Mouse (Mus musculus) frontal cortex, adult (tissue): ENCODE results near the gene Nrxn3.

Source experiments
- ATAC-seq: cut with Nextera tagmentation; 2 replicates; pipeline ENCODE4 v1.9.2; 2017; ENCODE audit warnings: mild to moderate bottlenecking, moderate library complexity, mixed read lengths; ENCODE audit not compliant: low TSS enrichment

The Nrxn3 gene

DNA sequence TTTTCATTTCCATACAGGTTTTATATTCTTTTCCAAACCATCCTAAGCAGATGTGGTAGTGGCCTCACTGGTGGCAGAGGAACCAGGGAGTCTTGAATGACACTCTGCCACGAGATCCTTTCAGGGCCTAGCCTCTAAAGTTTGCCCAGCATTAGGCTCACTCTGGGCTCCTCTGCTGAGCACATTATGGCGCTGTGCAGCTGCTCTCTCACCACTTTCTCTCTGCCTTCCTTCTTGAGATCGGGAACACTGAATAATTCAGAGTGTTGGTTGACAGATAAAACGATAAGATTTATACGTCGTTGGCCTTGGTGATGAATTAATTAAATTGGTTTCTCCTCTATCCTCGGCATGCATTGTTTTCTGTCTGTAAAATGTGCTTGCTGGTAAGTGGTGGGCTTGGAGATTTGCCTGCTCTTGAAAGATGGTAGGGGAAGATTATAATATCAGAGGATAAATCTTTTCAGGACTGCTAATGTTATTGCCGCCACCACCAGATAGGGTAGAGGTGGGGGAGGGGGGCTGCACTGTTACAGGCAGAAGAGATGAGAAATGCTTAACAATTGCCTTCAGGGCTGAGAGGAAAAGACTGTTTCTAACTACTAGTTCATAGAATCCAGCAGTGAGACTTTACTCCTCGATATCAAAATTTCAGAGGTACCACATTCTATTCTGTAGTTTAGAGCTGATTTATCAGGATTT is 1094.5 kb downstream of the Nrxn3 start:
- no peak for ATAC-seq

DNA sequence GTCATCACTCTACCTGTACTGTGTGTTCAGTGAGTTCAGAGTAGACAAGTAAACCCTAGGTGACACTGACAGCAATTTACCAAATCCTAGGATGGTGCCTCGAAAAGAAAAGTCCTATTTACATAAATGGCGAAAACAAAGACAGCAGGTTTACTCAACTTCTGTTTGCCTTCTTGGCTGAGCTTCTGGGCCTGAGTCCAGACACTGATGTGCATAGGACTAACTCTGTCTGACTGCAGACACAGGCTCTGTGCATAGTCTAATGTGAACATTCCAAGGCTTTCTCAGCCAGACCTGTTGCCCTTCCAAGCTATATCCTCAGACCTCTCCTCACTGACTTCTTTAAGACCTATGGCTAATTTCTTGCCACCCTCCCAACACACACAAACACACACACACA is 1095.5 kb downstream of the Nrxn3 start:
- no peak for ATAC-seq

DNA sequence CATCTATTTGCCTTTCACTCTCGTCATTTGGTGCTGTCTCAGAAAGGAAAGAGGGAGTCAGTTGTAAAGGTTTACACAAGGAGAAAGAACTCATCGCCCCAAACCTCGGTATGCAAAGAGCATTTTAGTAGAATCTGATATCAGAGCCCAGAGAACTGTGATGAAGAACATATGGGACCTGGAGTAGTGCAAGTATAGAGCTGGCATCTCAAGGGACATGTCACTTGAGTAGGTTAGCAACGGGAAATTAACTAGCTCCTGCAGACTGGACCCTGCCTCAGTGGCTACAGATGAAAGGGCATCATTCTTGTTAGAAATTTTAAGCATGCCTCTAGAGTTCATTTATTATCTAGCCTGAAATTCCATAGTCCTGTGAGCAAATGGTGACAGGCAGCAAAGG is 1099.5 kb downstream of the Nrxn3 start:
- ATAC-seq: no peak

DNA sequence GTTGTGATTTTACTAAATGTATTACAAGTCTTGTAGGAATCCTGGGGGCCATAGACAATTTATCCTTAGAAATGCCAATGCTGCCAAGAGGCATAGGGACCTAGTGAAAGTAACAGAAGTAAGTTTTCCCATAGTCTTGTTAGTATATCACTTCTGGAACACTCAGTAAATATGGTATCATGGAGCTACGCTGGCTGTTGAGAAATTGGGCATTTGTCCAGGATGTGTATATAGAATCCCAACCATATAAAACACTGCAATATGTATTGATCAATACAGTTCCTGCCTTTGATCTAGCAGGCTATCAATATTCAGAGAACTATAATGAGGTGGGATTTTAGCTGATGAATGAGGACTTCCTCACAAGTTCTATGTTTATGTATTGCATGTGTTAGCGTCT is 1107.3 kb downstream of the Nrxn3 start:
- no peak for ATAC-seq

DNA sequence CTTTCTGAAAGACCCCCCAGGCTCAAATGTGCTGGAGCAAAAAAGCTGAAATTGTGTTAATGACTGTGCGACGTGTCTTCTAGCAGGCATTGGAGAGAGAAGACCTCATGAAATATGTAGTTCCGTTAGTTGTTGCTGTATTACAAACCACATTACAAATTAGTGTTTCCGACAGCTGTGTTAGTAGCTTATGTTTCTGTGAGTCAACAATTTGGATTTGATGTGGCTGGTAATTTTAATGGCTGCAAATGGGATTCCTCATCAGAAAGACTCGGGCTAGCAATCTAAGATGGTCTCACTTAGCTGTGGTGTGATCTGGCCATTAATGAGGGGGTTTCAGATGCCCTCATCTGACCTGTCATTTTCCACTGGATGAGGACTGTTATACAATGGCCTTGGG is 1107.7 kb downstream of the Nrxn3 start:
- no peak for ATAC-seq

DNA sequence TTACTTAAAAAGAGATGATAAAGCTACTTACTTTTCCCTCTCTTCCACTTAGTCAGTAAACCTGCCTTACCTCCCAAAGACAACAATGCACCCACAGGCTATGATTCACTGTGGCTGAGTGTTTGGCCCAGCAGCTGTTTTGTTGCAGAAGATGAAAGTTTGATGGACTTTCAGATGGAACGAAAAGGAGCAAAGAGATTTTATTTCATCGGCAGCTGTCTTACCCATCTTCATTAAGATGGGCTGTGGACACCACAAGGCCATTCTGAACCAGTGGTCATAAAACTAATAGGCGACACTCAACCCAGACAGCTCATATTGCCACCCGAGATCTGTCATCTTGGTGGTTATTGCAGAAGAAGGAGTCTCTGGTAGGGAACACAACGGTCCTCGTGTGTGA is 1108.6 kb downstream of the Nrxn3 start:
- no peak for ATAC-seq

DNA sequence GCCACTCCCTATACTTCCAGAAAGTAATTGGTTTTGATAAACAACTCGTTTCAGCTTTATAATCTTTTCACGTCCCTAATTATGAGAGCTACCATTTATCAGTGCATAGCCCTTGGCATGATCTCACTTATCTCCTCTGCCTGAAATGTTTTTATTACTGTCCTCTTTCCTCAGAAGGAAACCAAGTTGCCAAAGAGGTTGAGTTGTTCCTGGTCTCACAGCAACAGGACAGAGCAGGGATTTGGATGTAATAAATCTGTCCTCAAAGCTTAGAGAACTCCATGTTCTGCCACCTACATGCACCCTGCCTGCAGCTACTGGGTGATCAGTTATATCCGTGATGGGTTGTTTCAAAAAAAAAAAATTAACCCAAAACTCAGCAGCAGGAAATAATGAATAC is 1113.6 kb downstream of the Nrxn3 start:
- ATAC-seq: no peak

DNA sequence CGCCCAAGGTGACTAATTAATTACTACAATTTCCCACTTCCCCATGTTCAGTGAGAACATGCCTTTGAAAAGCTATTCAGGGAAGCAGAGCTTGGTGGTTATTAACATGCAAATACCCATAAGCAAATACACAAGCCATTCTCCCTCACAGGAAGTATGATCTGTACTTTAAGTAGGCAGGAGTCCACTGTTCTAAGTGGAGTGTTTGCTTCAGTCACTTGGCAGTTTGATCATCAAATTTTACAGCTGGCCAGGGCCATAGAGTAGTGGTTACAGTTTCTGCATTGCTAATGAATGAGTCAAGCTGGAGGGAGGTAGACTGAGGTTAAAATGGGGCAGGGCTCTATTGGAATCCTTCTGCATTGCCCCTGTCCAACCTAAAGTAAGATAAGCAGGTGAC is 1120.2 kb downstream of the Nrxn3 start:
- no peak for ATAC-seq

DNA sequence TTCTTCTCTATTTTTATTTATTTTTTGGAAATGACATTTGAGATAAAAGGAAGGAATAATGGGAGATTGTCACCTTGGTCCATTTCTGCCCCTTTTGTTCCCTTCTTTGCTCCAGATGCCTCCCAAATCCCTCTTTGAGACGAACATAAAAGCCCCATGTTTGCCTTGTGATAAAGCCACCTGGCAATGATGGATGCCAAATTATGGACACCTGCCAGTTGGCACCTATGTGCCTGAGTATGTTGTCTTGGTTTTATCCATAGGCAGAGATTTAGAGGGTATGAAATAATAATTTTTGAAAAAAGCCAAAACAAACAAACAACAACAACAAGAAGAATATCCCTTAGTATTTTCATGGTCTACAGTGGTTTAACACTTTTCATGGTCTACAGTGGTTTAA is 1125.4 kb downstream of the Nrxn3 start:
- ATAC-seq: no peak

DNA sequence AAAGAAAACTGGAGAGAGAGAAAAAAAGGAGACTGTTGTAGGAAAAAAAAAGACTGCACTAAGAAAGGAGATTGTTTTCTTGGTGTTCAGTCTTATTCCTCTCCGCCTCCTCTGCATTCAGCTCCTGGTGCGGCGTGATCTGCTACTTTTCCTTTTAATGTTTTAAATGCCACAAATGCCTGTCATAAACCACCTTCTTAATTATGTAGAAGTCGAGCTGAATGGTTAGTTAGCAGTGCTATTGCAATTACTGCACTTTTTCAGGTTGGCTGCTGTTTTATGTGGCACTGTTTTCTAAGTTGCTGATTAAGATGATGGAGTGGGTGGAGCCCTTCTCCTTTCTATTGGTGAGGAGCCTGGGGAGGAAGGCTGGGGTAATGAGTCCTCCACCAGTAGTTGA is 1131.7 kb downstream of the Nrxn3 start:
- peak; percentile 27; the same call in 1 of the 2 replicates for ATAC-seq

DNA sequence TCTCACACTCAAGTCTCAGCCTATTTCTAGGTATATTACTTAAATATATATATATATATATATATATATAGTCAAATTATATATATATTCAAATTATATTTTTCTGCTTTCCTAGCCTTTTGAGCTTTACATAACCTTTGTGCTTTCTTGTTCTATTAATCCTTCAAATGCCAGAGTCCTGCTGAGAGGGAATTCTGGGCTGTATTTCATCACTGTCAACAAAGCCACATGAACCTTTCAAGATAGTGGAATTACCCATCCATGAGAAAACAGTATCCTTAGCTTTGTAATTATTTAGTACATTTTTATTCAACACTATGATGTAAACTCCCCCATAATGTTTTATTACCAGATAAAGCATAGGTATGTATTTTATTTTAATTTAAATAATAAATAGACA is 1144.4 kb downstream of the Nrxn3 start:
- no peak for ATAC-seq

DNA sequence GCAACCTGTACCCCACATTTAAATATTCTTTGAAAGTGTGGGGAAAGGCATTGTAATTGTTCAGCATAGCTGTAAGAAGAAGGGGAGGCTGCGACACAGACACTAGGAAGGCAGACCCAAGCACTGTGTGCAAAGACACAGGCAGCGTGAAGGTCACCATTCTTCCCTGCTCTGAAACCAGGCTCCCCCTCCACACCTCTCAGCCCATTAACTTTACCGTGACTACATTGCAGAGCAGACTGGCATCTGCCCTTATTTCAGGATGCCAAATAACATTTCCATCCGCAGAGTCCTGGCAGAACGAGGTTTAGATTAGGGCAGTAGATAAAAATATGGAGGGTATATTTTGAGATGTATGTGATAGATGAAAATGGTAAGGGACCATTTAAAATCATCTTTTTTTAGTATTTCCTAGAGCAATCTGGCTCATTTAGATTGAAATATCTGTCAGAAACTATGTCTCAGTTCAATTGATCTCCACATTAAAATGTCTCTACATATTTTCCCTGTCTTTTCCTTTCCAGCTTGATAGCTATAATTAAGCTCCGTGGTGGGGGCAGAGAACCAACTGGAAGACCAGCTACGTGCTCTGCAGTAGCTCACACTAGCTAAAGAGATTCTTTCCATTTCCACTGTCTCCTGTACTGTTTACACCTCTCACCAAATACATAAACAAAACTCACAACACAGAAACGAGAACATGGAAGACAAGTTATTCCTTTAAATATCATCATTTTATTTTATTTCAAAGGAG is 1160.1 kb downstream of the Nrxn3 start:
- peak; percentile 65; the same call in 1 of the 2 replicates for ATAC-seq

DNA sequence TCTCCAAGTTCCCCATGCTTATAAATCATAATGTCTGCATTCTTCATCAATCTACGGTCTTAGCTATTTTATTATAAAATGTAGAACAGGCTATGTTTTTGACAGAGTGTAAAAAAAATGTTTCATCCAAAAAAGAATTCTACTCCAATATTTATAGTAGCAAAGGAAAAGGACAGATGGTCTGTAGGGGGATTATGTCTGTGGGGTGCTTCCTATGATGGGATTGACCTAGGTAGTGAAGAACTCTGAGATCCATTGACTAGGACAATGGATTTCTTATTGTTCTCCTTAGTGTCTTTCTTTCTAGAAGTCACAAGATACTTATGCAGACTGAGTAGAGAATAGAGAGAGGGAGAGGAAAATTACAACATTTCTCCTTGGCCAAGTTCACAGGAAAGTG is 1161.9 kb downstream of the Nrxn3 start:
- peak; percentile 38; the same call in 1 of the 2 replicates for ATAC-seq

DNA sequence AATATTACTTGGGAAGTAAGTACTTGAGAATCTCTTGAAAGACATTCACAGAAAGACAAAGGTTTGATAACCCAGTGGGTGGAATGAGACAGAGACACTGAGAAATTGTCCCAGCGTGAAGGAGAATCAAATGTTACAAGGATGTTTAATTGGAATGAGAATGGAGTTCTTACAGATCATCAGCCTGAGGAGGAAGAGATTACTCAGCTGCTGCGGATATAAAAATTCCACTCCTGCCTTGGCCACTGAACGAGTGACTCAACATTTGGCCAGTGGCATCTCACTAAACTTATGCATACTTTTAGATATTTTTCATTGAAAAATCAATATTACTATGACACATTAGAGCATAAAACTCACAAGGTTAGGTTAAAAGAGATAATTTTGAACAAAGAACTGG is 1166.0 kb downstream of the Nrxn3 start:
- ATAC-seq: no peak; the same call in 1 of the 2 replicates

DNA sequence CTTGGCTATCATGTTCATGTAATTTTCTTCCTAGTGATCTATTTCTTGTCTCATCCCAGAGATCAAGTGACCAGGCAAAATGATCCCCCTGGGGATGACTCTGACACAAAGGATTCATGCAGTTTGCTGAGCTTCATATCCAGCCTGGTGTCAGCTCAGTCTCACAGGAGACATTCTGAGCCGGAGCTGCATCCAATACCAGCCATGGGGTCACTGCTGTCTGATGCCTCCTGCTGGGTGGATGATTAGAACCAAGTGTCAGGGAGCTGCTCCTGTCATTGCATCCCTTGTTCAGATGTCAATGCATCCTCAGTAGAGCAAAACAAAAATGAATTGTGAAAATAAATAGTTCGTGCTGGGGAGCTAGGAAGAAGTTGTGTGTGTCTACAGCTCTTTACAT is 1174.2 kb downstream of the Nrxn3 start:
- ATAC-seq: no peak

DNA sequence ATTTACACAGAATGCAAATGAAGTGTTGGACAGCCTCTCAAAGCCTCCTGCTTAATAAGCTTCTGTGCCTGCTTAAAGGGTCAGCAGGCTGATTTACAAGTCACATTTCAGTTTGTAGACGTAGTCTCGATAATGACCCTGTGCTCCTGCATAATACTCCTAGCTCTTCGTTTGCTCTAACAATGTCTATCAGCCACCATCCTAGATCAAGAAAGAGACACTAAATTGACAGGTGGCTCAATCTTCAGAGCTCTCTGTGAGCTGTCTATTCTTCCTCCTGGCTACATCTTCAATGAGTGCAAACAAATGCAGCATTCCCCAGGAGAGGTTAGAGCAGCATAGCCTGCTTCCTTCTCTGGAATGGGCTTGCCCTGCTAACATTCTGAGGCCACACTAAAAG is 1186.9 kb downstream of the Nrxn3 start:
- ATAC-seq: no peak

DNA sequence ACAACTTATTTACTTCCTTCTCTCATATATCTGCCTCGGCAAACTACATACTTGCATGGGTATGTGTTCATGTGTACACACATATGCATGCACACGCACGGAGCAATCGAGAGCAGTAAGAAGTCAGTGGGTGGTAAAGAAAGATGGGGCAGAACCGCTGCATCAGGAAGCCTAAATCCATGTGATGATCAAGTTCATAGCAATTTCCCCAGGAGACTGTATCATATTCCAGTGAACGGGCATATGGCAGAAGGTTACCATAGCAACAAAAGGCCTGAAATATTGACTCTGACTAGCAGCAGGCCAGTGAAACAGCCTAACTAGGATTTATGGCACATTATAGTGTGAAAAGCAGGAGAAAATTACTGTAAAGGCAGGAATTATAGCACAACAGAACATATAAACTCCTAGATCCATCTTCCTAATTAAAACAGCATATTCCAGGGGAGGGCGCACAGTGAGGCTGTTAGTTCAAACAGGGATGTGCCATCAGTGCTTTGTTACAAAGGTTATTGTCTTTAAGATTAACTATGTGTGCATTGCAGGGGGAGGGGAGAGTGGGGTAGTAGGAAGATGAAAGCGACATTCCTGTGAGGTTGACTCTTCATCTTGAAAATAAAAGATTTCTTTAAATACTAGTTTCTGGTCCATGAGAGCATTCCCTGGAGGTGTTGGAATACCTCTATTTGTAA is 1195.6 kb downstream of the Nrxn3 start:
- no peak for ATAC-seq

DNA sequence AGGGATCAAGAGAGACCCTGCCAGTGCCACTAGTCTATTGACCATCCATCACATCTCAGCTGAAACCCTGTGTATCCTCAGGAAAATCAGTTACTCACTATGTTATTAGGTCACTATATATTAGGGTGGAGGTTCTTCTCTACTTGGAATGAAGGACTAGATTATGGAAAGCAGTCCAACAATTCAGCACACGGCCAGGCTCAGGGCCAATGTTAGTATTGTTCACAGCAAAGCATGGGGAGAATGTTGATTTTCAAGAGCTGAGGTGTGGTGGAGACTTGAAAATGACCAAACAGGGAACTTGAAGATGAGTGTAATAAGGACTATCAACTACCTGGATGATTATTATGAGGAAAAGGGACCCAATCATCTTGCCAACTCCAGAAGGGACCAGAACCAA is 1209.7 kb downstream of the Nrxn3 start:
- ATAC-seq: no peak

DNA sequence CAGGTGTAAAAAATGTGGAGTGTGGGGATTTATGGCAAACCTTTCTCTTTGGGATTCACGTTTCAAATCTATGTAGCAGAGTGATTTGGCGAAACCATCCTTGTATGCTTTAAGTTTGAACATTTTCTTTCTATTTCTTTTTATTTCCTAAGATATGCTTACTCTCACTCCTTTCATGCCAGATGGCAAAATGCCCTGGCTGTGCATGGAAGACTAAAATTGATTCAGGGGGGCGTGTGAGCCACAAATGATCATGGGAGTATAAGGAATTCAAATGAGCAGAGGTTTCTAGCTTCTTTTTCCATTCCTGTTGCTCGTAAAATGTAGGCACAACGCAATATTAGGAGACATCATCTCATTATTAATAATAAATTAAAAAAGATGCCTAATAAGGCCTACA is 1211.0 kb downstream of the Nrxn3 start:
- ATAC-seq: peak; percentile 67; the same call in 1 of the 2 replicates

DNA sequence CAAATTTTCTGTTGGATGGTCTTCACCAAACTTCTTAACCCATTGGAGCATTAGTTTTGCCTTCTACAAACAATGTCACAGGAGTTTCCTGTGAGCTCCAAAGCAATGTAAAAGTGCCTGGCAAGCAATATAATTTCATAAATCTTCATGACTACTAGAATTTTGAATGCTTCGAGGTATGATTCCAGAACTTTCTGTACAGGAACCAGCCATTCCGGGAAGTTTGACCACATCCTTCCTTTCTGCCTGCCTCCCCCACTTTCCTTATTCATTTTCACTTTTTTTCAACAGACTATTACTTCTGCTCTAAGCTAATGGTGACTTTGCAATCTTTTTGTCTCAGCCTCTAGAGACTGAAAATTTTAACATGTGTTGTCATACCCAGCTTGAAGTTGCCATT is 1218.1 kb downstream of the Nrxn3 start:
- no peak for ATAC-seq

DNA sequence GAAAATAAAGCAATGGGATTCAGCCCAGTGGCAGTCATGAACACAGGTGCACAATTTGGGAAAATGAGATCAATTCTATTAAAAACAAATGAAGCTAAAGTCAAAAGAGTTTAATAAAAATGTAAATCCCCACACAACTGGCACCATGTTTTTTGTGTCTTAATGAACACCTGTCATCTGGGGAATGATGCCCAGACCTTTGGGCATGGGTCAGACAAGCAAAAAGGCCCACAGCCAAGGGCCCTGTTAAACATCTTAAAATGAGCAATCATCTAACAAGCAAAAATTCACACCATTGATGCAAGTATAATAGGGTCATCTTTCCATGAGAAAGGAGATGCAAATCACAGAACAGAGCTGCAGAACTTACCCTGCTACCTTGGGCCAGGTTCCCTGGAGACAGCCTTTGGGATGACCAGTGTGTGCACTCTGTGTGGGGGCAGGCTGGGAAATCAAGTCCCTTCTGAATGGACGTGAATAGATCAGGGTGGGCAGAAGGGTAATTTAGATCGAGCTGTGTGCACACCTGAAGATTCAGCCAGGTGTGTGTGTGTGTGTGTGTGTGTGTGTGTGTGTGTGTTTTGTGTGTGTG is 1223.3 kb downstream of the Nrxn3 start:
- ATAC-seq: no peak

DNA sequence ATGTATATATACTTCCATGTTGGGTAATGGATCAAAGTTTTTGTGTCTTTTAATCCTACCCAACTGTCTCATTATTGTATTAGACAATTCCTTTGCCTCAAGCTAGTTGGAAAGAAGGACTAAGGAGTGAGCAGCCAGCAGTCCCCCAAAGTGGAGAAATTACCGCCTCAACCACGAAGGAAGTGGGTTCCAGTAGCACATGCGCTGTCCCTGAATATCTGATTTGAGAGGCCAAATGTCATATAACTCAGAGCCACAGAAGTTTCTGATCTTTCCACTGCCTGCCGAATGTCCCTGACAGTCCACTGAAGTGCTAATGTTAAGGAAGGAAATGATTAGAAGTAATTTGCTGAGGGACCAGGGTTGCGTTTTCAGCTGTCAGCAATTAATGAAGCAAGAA is 1223.8 kb downstream of the Nrxn3 start:
- no peak for ATAC-seq

DNA sequence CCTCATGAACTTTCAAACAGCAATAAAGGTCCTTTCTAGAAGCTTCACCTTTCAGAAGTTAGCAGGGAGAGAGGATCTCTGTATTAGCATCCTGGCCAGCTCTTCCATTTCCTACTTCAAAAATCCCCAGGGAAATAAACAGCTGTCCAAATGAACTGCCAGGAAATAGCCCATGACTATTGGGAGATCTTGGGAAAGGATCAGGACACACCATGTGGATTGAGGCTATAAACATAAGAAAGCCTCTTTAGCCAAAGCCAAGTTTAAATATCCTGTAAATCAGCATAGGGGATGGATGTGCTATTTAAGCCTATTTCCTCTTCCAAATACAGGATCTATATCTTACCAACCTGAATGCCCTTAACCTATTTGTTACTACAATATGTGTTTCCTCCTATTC is 1230.6 kb downstream of the Nrxn3 start:
- ATAC-seq: no peak
